Mouse (Mus musculus): Measurements from ENCODE around the gene Cttn. TPM values are rescaled to one million over a fixed set of nuclear protein-coding genes. Genes with fewer than 3 reads are reported as not detected.

Cttn gene
- total RNA-seq, 2 experiments from 2014 or later, result 168 to 229 TPM

- DNase-seq (ENCODE audit: low spot score in 2 of 2), result peak; percentile 91 to 98
Observed at GRCm38 (mm10) chr7:144449637-144450570, 20.9 kb downstream of the Cttn start.

- no peak for DNase-seq (ENCODE audit: low spot score in 2 of 2)
Observed at GRCm38 (mm10) chr7:144448186-144448585, 22.6 kb downstream of the Cttn start.

GRCm38 (mm10) chr7:144447146-144447545 lies 23.7 kb downstream of the Cttn start:
- no peak for DNase-seq (ENCODE audit: low spot score in 2 of 2)

- no peak for DNase-seq (ENCODE audit: low spot score in 2 of 2)
Observed at GRCm38 (mm10) chr7:144444788-144445187, 26.0 kb downstream of the Cttn start.

GRCm38 (mm10) chr7:144441976-144442375 lies 28.8 kb downstream of the Cttn start:
- no peak for DNase-seq (ENCODE audit: low spot score in 2 of 2)

- DNase-seq (ENCODE audit: low spot score in 2 of 2), result no peak
Observed at GRCm38 (mm10) chr7:144441466-144441865, 29.3 kb downstream of the Cttn start.

GRCm38 (mm10) chr7:144438811-144439210 lies 32.0 kb downstream of the Cttn start:
- no peak for DNase-seq (ENCODE audit: low spot score in 2 of 2)

GRCm38 (mm10) chr7:144432920-144433319 lies 37.9 kb downstream of the Cttn start:
- DNase-seq (ENCODE audit: low spot score in 2 of 2), result no peak

- no peak for DNase-seq (ENCODE audit: low spot score in 2 of 2)
Observed at GRCm38 (mm10) chr7:144427460-144427859, 43.3 kb downstream of the Cttn start.

- DNase-seq (ENCODE audit: low spot score in 2 of 2), result no peak
Observed at GRCm38 (mm10) chr7:144426594-144426993, 44.2 kb downstream of the Cttn start.

- DNase-seq (ENCODE audit: low spot score in 2 of 2), result peak; percentile 66 to 67
Observed at GRCm38 (mm10) chr7:144425953-144426352, 44.9 kb downstream of the Cttn start.

GRCm38 (mm10) chr7:144421478-144421877 lies 49.3 kb downstream of the Cttn start:
- DNase-seq (ENCODE audit: low spot score in 2 of 2), result no peak

- DNase-seq (ENCODE audit: low spot score in 2 of 2), result no peak
Observed at GRCm38 (mm10) chr7:144420552-144420951, 50.3 kb downstream of the Cttn start.

GRCm38 (mm10) chr7:144417644-144418343 lies 53.0 kb downstream of the Cttn start:
- peak; percentile 38 to 66 for DNase-seq (ENCODE audit: low spot score in 2 of 2)

- DNase-seq (ENCODE audit: low spot score in 2 of 2), result no peak
Observed at GRCm38 (mm10) chr7:144417234-144417633, 53.6 kb downstream of the Cttn start.

GRCm38 (mm10) chr7:144415795-144416194 lies 55.0 kb downstream of the Cttn start:
- peak in 1 of 2 experiments; percentile 21 for DNase-seq (ENCODE audit: low spot score in 2 of 2)

GRCm38 (mm10) chr7:144414632-144415031 lies 56.2 kb downstream of the Cttn start:
- no peak for DNase-seq (ENCODE audit: low spot score in 2 of 2)

GRCm38 (mm10) chr7:144411967-144412906 lies 58.6 kb downstream of the Cttn start:
- no peak for DNase-seq (ENCODE audit: low spot score in 2 of 2)

- DNase-seq (ENCODE audit: low spot score in 2 of 2), result no peak
Observed at GRCm38 (mm10) chr7:144409682-144410081, 61.1 kb downstream of the Cttn start.

GRCm38 (mm10) chr7:144408464-144409000 lies 62.3 kb downstream of the Cttn start:
- DNase-seq (ENCODE audit: low spot score in 2 of 2), result no peak

GRCm38 (mm10) chr7:144407675-144408074 lies 63.1 kb downstream of the Cttn start:
- DNase-seq (ENCODE audit: low spot score in 2 of 2), result no peak
